Mouse (Mus musculus) midbrain, embryonic 14.5 days (tissue): ENCODE data around the gene Abcc8. TPM values are rescaled to one million over a fixed set of nuclear protein-coding genes. Genes with fewer than 3 reads are reported as not detected.

Experiments used
- ATAC-seq: fragments of 200-750 bp; cut with Nextera tagmentation; 2 replicates; pipeline ENCODE4 v1.8.0; 2017; ENCODE audit warnings: moderate number of reproducible peaks, moderate library complexity; ENCODE audit not compliant: low FRiP score, low TSS enrichment
- DNase-seq: peaks from one replicate; pipeline ENCODE4 v3.0.0-alpha.2; 2015
- H3K27ac ChIP-seq: fragments of 300-500 bp; sonication (generic); replicated peaks from 2 replicates; pipeline ENCODE4 v1.5.1; 2014; ENCODE audit warnings: mild to moderate bottlenecking, low read depth, low read length, moderate library complexity
- H3K27me3 ChIP-seq: fragments of 300-500 bp; sonication (generic); 2 replicates; pipeline ENCODE4 v1.6.1; 2014; ENCODE audit warnings: low read length, control low read depth, mixed read lengths; ENCODE audit not compliant: control insufficient read depth, insufficient read depth
- H3K36me3 ChIP-seq: fragments of 300-500 bp; sonication (generic); 2 replicates; pipeline ENCODE4 v1.6.1; 2014; ENCODE audit warnings: low read length, control low read depth; ENCODE audit not compliant: control insufficient read depth, insufficient read depth
- H3K4me1 ChIP-seq: fragments of 300-500 bp; sonication (generic); 2 replicates; pipeline ENCODE4 v1.6.1; 2014; ENCODE audit warnings: mild to moderate bottlenecking, antibody characterized with exemption, low read length, control low read depth; ENCODE audit not compliant: control insufficient read depth, insufficient read depth
- H3K4me2 ChIP-seq: fragments of 300-500 bp; sonication (generic); 2 replicates; pipeline ENCODE4 v1.6.1; 2014; ENCODE audit warnings: mild to moderate bottlenecking, low read length, moderate library complexity
- H3K4me3 ChIP-seq: fragments of 300-500 bp; sonication (generic); replicated peaks from 2 replicates; pipeline ENCODE4 v1.5.1; 2014; ENCODE audit warnings: low read depth, low read length
- H3K9ac ChIP-seq: fragments of 300-500 bp; sonication (generic); replicated peaks from 2 replicates; pipeline ENCODE4 v1.6.1; 2014; ENCODE audit warnings: mild to moderate bottlenecking, low read length, moderate library complexity
- H3K9me3 ChIP-seq: fragments of 300-500 bp; sonication (generic); 2 replicates; pipeline ENCODE4 v1.6.1; 2016; ENCODE audit warnings: low read length, control low read depth, mixed read lengths; ENCODE audit not compliant: control insufficient read depth
- WGBS: fragments of 180-500 bp; shearing (Covaris S2); extraction: QIAGEN DNeasy Blood & Tissue Kit; methylation state at CpG from one replicate; pipeline ENCODE4 v1.1.7; 2014; 5-methylcytosine and 5-hydroxymethylcytosine counted together
- polyA plus RNA-seq: library from polyadenylated mRNA; unstranded; fragments of >200 nt; fragmentation: Nextera tagmentation; extraction: Ambion mirVana; gene quantifications from 2 replicates; pipeline ENCODE4 v1.2.1, GENCODE M21; 2014

Abcc8 gene
- polyA plus RNA-seq, 1 experiment from 2014 or later = 3.0 TPM

- Histone ChIP-seq H3K27ac (no peak overlapping the region), H3K9me3 (peaks cover 7% of the 10 kb centered on the region), H3K36me3 (peaks cover 52% of the 10 kb centered on the region), H3K4me1 (no peaks in the 10 kb centered on the region), H3K9ac (no peak overlapping the region), H3K27me3 (no peaks in the 10 kb centered on the region), H3K4me2 (no peak overlapping the region), H3K4me3 (no peak overlapping the region)
- DNase-seq (no peak), ATAC-seq (no peak)
- WGBS = 88% methylated on average over 10 of the region's 10 CpGs
Measured at GRCm38 (mm10) chr7:46084024-46084423, 95.8 kb downstream of the Abcc8 start.

- no peak overlapping the region for H3K4me2 ChIP-seq
- no peaks in the 10 kb centered on the region for H3K9me3 ChIP-seq
- DNase-seq (peak; percentile 37), ATAC-seq (no peak)
- peaks cover 90% of the 10 kb centered on the region for H3K36me3 ChIP-seq
- H3K4me3 ChIP-seq = no peak overlapping the region
- H3K27ac ChIP-seq = no peak overlapping the region
- WGBS = 89% methylated on average over 12 of the region's 12 CpGs
- H3K4me1 ChIP-seq = no peaks in the 10 kb centered on the region
- H3K27me3 ChIP-seq = no peaks in the 10 kb centered on the region
- H3K9ac ChIP-seq = no peak overlapping the region
Measured at GRCm38 (mm10) chr7:46077675-46078074, 102.2 kb downstream of the Abcc8 start.

- no peaks in the 10 kb centered on the region for H3K4me1 ChIP-seq
- no peak overlapping the region for H3K27ac ChIP-seq
- no peaks in the 10 kb centered on the region for H3K27me3 ChIP-seq
- ATAC-seq (no peak), DNase-seq (no peak)
- H3K4me2 ChIP-seq = no peak overlapping the region
- H3K4me3 ChIP-seq = no peak overlapping the region
- no peak overlapping the region for H3K9ac ChIP-seq
- H3K9me3 ChIP-seq = no peaks in the 10 kb centered on the region
- 90% methylated on average over 7 of the region's 7 CpGs for WGBS
- peaks cover 91% of the 10 kb centered on the region for H3K36me3 ChIP-seq
Measured at GRCm38 (mm10) chr7:46076844-46077243, 103.0 kb downstream of the Abcc8 start.

GRCm38 (mm10) chr7:46068831-46069230, 111.0 kb downstream of the Abcc8 start:
- H3K9ac ChIP-seq = no peak overlapping the region
- 93% methylated on average over 8 of the region's 8 CpGs for WGBS
- H3K4me2 ChIP-seq = no peak overlapping the region
- no peaks in the 10 kb centered on the region for H3K9me3 ChIP-seq
- no peak for DNase-seq
- H3K4me3 ChIP-seq = no peak overlapping the region
- ATAC-seq = no peak
- H3K27ac ChIP-seq = no peak overlapping the region
- H3K27me3 ChIP-seq = no peaks in the 10 kb centered on the region
- H3K36me3 ChIP-seq = peaks cover 95% of the 10 kb centered on the region
- no peaks in the 10 kb centered on the region for H3K4me1 ChIP-seq

DNA sequence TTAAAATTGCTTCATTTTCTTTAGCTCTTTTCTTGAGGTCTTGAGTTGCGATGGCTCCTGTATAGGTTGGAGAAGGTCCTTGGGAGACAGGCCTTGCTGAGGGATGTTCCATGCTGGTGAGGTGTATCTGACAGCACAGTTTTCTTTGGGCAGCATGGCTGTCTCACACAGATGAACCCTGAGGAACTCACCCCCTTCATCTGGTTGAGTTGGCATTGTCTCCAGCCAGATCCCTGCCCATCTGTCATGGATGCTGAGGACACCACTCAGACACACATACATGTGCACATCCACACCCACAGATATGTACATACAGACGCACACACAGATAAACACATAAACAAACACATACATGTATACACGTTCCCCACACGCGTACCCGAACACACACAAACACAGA, 116.5 kb downstream of the Abcc8 start:
- no peaks in the 10 kb centered on the region for H3K27me3 ChIP-seq
- no peak overlapping the region for H3K4me3 ChIP-seq
- DNase-seq = no peak
- H3K36me3 ChIP-seq = peaks cover 94% of the 10 kb centered on the region
- 99% methylated on average over 6 of the region's 6 CpGs for WGBS
- no peaks in the 10 kb centered on the region for H3K9me3 ChIP-seq
- ATAC-seq = no peak
- H3K9ac ChIP-seq = no peak overlapping the region
- no peak overlapping the region for H3K27ac ChIP-seq
- no peak overlapping the region for H3K4me2 ChIP-seq
- no peaks in the 10 kb centered on the region for H3K4me1 ChIP-seq

DNA sequence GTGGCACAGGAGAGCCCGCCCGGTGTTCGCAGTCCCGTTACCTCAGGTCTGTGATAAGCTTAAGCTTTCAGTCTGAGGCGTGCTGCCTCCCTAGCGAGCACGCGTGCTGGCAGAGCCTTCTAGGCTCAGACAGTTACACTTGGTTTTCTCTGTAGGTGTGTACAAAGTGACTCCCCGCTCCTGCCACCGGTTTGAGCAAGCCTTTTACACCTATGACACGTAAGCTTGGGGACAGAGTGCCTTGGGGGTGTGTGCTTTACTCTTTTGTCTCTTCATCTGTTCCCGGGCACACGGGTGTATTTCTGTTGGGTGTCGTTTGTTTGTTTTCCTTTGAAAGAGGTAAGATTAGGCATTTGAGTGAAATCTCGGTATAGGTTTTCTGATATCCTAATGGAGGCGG, 118.2 kb downstream of the Abcc8 start:
- Histone ChIP-seq H3K9ac (no peak overlapping the region), H3K4me1 (no peaks in the 10 kb centered on the region), H3K36me3 (peaks cover 93% of the 10 kb centered on the region), H3K4me2 (no peak overlapping the region), H3K27ac (no peak overlapping the region), H3K27me3 (no peaks in the 10 kb centered on the region), H3K9me3 (no peaks in the 10 kb centered on the region), H3K4me3 (no peak overlapping the region)
- DNase-seq (no peak), ATAC-seq (no peak)
- 96% methylated on average over 16 of the region's 16 CpGs for WGBS

GRCm38 (mm10) chr7:46060688-46061087, 119.1 kb downstream of the Abcc8 start:
- Histone ChIP-seq H3K36me3 (peaks cover 93% of the 10 kb centered on the region), H3K4me2 (no peak overlapping the region), H3K27me3 (no peaks in the 10 kb centered on the region), H3K27ac (no peak overlapping the region), H3K9ac (no peak overlapping the region), H3K4me1 (no peaks in the 10 kb centered on the region), H3K4me3 (no peak overlapping the region), H3K9me3 (no peaks in the 10 kb centered on the region)
- 97% methylated on average over 8 of the region's 8 CpGs for WGBS
- ATAC-seq = no peak
- no peak for DNase-seq

DNA sequence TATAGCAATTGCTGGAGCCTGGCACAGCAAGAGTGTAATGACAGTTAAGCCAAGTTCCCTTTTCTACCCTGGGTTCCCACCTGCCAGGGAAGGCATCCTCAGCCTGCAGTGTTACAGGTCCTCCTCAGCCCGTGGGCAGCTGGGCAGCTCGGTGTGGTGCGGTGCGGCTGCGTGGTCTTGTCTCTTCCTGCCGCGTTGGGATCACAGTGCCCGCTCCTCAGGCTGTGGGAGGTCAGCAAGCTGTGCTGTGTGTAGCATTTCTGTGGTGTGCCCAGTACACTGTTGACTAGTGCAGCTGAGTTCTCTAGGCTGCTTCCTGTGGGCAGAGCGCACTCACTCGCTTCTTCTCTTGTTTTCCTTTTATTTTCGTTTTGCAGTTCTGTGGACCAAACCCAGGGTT, 121.0 kb downstream of the Abcc8 start:
- 96% methylated on average over 11 of the region's 11 CpGs for WGBS
- ATAC-seq = no peak

More for the DNA sequence above, 121.0 kb downstream of the Abcc8 start:
- H3K4me1 ChIP-seq = no peaks in the 10 kb centered on the region
- no peak overlapping the region for H3K4me3 ChIP-seq
- H3K9ac ChIP-seq = no peak overlapping the region
- no peaks in the 10 kb centered on the region for H3K27me3 ChIP-seq
- H3K36me3 ChIP-seq = peaks cover 95% of the 10 kb centered on the region
- H3K4me2 ChIP-seq = no peak overlapping the region
- H3K27ac ChIP-seq = no peak overlapping the region
- no peak for DNase-seq
- H3K9me3 ChIP-seq = no peaks in the 10 kb centered on the region
